Mouse (Mus musculus) liver, postnatal 0 days (tissue): ENCODE results near the gene Syp. TPM values are rescaled to one million over a fixed set of nuclear protein-coding genes. Genes with fewer than 3 reads are reported as not detected.

Source experiments
- ATAC-seq: fragments of 200-750 bp; cut with Nextera tagmentation; 2 replicates; pipeline ENCODE4 v1.8.0; 2017; ENCODE audit warnings: mild to moderate bottlenecking, moderate library complexity
- DNase-seq: peaks from one replicate; pipeline ENCODE4 v3.0.0-alpha.2; 2016
- H3K27ac ChIP-seq: fragments of 300-500 bp; sonication (generic); 2 replicates; pipeline ENCODE4 v1.5.1; 2014; ENCODE audit warnings: antibody characterized with exemption, moderate library complexity, mild to moderate bottlenecking, low read depth
- H3K27me3 ChIP-seq: fragments of 300-500 bp; sonication (generic); 2 replicates; pipeline ENCODE4 v1.6.1; 2014; ENCODE audit warnings: low read length, control low read depth, mixed read lengths; ENCODE audit not compliant: insufficient read depth
- H3K36me3 ChIP-seq: fragments of 300-500 bp; sonication (generic); replicated peaks from 2 replicates; pipeline ENCODE4 v1.6.1; 2014; ENCODE audit warnings: mild to moderate bottlenecking, control low read depth, low read length, moderate library complexity, mixed read lengths; ENCODE audit not compliant: insufficient read depth
- H3K4me1 ChIP-seq: fragments of 300-500 bp; sonication (generic); 2 replicates; pipeline ENCODE4 v1.6.1; 2014; ENCODE audit warnings: antibody characterized with exemption, mild to moderate bottlenecking, control low read depth; ENCODE audit not compliant: insufficient read depth
- H3K4me2 ChIP-seq: fragments of 300-500 bp; sonication (generic); 2 replicates; pipeline ENCODE4 v1.6.1; 2014; ENCODE audit warnings: low read depth, mild to moderate bottlenecking, low read length, moderate library complexity, mixed read lengths
- H3K4me3 ChIP-seq: fragments of 300-500 bp; sonication (generic); 2 replicates; pipeline ENCODE4 v1.5.1; 2014; ENCODE audit warnings: low read depth, low read length
- H3K9ac ChIP-seq: fragments of 300-500 bp; sonication (generic); replicated peaks from 2 replicates; pipeline ENCODE4 v1.6.1; 2014; ENCODE audit warnings: mild to moderate bottlenecking, moderate library complexity
- H3K9me3 ChIP-seq: fragments of 300-500 bp; sonication (generic); 2 replicates; pipeline ENCODE4 v1.6.1; 2016; ENCODE audit warnings: mild to moderate bottlenecking, control low read depth, low read length, mixed read lengths
- CTCF ChIP-seq: sonication (generic); IDR thresholded peaks from 2 replicates; pipeline ENCODE4 v1.5.1; 2016; ENCODE audit warnings: antibody characterized with exemption, low read depth
- EP300 ChIP-seq: IDR thresholded peaks from 2 replicates; pipeline ENCODE4 v1.6.1; 2016; ENCODE audit warnings: antibody characterized with exemption, low read depth, mild to moderate bottlenecking
- WGBS: fragments of 180-500 bp; shearing (Covaris S2); extraction: QIAGEN DNeasy Blood & Tissue Kit; methylation state at CpG from one replicate; pipeline ENCODE4 v1.1.7; 2014; ENCODE audit not compliant: insufficient replicate concordance; 5-methylcytosine and 5-hydroxymethylcytosine counted together
- polyA plus RNA-seq: library from polyadenylated mRNA; unstranded; fragments of >200 nt; fragmentation: Nextera tagmentation; extraction: Ambion mirVana; gene quantifications from 2 replicates; pipeline ENCODE4 v1.2.1, GENCODE M21; 2015

Gene Syp
- polyA plus RNA-seq, 1 experiment from 2014 or later, result 0.04 TPM

GRCm38 (mm10) chrX:7692862-7693261 lies 54.6 kb downstream of the Syp start:
- no peaks in the 10 kb centered on the region for H3K27me3 ChIP-seq
- WGBS, result 37% methylated on average over 4 of the region's 4 CpGs
- H3K4me1 ChIP-seq, result 0 out of 2 replicates have a peak, but pooled peaks cover 4% of the 10 kb centered on the region
- H3K9ac ChIP-seq, result no peak overlapping the region
- DNase-seq (peak; percentile 43), ATAC-seq (no peak)
- no peaks in the 10 kb centered on the region for H3K36me3 ChIP-seq
- H3K9me3 ChIP-seq, result no peaks in the 10 kb centered on the region
- TF ChIP-seq EP300 (no peak), CTCF (peak; percentile 65)
- H3K4me3 ChIP-seq, result no peak overlapping the region
- no peak overlapping the region for H3K4me2 ChIP-seq
- H3K27ac ChIP-seq, result no peak overlapping the region

GRCm38 (mm10) chrX:7696520-7696919 lies 58.2 kb downstream of the Syp start:
- H3K27me3 ChIP-seq, result no peaks in the 10 kb centered on the region
- peak overlapping the region; percentile 69; the same call in 1 of the 2 replicates for H3K4me3 ChIP-seq
- no peak for DNase-seq
- peak overlapping the region; percentile 44; the same call in 1 of the 2 replicates for H3K4me2 ChIP-seq
- H3K4me1 ChIP-seq, result peaks cover 4% of the 10 kb centered on the region; the same call in 1 of the 2 replicates
- WGBS, result 37% methylated on average over 6 of the region's 6 CpGs
- H3K27ac ChIP-seq, result no peak overlapping the region
- no peaks in the 10 kb centered on the region for H3K9me3 ChIP-seq
- peak; percentile 24 for ATAC-seq
- no peak for TF ChIP-seq EP300
- TF ChIP-seq CTCF, result no peak
- no peak overlapping the region for H3K9ac ChIP-seq
- peaks cover 3% of the 10 kb centered on the region; the same call in 1 of the 2 replicates for H3K36me3 ChIP-seq

GRCm38 (mm10) chrX:7696954-7697381 lies 58.7 kb downstream of the Syp start, which contains the start of gene Gpkow:
Gene Gpkow, plus strand, starts transcription at chrX:7697131.
- no peak for TF ChIP-seq EP300
- no peak for TF ChIP-seq CTCF
- H3K4me3 ChIP-seq, result peak within 1 kb of the TSS; percentile 69
- H3K9me3 ChIP-seq, result no peaks in the 10 kb centered on the region
- peak within 1 kb of the TSS; percentile 67 for H3K27ac ChIP-seq
- DNase-seq (peak; percentile 82), ATAC-seq (peak; percentile 97)
- no peaks in the 10 kb centered on the region for H3K27me3 ChIP-seq
- H3K9ac ChIP-seq, result peak within 1 kb of the TSS; percentile 77
- peaks cover 3% of the 10 kb centered on the region; the same call in 1 of the 2 replicates for H3K36me3 ChIP-seq
- H3K4me2 ChIP-seq, result peak within 1 kb of the TSS; percentile 70
- H3K4me1 ChIP-seq, result peaks cover 4% of the 10 kb centered on the region; the same call in 1 of the 2 replicates
- WGBS, result 10% methylated on average over 33 of the region's 33 CpGs

Other genes with a start within 250 kb of the Syp start
- not detected in 2 replicates for gene Foxp3, start 64.8 kb upstream of the Syp start, polyA plus RNA-seq
- gene Ppp1r3f, start 64.2 kb upstream of the Syp start, polyA plus RNA-seq, result 0.26 and 0.35 TPM in 2 replicates
- gene Ccdc22, start 33.0 kb upstream of the Syp start, polyA plus RNA-seq, result 9.9 and 10.5 TPM in 2 replicates
- gene Cacna1f, start 31.4 kb upstream of the Syp start, polyA plus RNA-seq, result 0.05 and 0.07 TPM in 2 replicates
- gene Prickle3, start 18.8 kb downstream of the Syp start, polyA plus RNA-seq, result 1.7 TPM in 2 replicates
- gene Plp2, start 32.9 kb downstream of the Syp start, polyA plus RNA-seq, result 25.7 TPM in 2 replicates
- 2.4 TPM in 2 replicates for gene Magix, start 42.8 kb downstream of the Syp start, polyA plus RNA-seq
- gene Gpkow, start 58.7 kb downstream of the Syp start, polyA plus RNA-seq, result 8.0 and 9.3 TPM in 2 replicates
- gene Wdr45, start 75.9 kb downstream of the Syp start, polyA plus RNA-seq, result 17.4 and 18.5 TPM in 2 replicates
- gene Gm45208, start 83.8 kb downstream of the Syp start, polyA plus RNA-seq, result not detected in 2 replicates
- 1.9 and 2.1 TPM in 2 replicates for gene Praf2, start 90.0 kb downstream of the Syp start, polyA plus RNA-seq
- 2.0 and 3.4 TPM in 2 replicates for gene Ccdc120, start 112.4 kb downstream of the Syp start, polyA plus RNA-seq
- gene Tfe3, start 124.1 kb downstream of the Syp start, polyA plus RNA-seq, result 9.6 and 10.3 TPM in 2 replicates
- 15.4 and 16.4 TPM in 2 replicates for gene Gripap1, start 151.3 kb downstream of the Syp start, polyA plus RNA-seq
- 0.09 and 0.15 TPM in 2 replicates for gene Kcnd1, start 183.8 kb downstream of the Syp start, polyA plus RNA-seq
- gene Otud5, start 202.9 kb downstream of the Syp start, polyA plus RNA-seq, result 22.2 and 25.0 TPM in 2 replicates
- 3.0 and 3.3 TPM in 2 replicates for gene Pim2, start 239.8 kb downstream of the Syp start, polyA plus RNA-seq
- 7.1 and 9.0 TPM in 2 replicates for gene Slc35a2, start 245.6 kb downstream of the Syp start, polyA plus RNA-seq